Mouse (Mus musculus): ENCODE data around the gene Heg1. TPM values are rescaled to one million over a fixed set of nuclear protein-coding genes. Genes with fewer than 3 reads are reported as not detected.

The Heg1 gene
- polyA plus RNA-seq, 2 experiments from 2014 or later = 27.0 to 32.0 TPM

DNA sequence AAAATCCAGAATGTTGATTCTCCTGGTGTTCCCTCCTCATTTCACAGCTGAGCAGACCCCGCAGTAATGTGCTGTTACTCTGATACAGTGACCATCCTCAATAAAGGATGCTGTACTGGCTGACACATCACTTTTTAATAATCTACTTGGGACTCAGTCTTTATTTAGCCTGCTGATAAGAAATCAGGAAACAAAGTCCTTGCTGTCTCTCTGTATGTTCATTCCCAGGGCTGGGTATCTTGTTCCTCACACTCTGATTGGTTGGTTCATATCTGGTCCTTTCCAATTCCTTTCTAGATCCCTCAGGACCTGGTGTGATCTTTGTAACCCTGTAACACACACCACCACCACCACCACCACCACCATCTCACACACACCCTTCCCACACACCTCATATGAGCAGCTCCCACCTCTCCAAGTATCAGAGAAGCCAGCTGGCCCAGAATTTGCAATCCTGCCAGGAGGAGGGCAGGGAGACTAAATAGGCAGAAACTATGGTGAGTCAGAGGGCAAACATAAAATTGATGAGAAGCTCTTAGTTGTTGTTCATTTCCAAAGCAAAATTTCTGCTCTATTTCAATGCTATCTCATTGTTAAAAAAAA lies 91.7 kb downstream of the Heg1 start:
- no peak for ATAC-seq

DNA sequence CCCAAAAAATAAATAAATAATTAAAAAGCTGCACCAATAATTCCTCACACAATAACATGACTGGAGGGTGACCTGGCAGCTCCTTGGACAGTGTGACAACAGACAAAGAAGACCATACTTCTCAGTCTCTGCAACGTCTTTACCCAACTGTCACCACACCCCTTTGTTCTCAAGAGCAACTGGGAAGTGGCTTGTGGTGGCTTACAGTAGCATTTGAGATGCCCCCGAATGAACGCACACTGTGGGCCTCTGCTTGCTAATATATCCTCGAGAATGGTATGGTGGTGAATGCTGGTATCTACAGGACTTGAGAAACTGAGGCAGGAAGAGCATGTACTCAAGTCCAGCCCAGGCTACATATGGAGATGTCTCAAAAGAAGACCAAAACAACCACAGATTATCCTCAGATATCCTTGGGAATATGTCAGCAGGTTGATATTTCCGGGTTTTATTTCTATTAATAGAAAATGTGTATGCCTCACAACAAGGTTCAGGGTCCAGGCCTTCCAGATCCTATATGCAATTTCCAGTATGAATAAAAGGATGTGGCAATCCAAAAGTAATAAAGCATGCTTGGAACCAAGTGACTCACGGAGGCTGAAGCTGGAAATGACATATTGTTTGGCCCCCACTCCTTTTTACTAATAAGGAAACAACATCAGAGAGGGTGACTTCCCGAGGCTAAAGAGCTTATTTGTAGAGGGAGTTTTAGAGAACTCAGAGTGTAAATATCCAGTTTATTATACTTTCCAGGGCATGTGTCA lies 92.8 kb downstream of the Heg1 start:
- ATAC-seq = no peak

DNA sequence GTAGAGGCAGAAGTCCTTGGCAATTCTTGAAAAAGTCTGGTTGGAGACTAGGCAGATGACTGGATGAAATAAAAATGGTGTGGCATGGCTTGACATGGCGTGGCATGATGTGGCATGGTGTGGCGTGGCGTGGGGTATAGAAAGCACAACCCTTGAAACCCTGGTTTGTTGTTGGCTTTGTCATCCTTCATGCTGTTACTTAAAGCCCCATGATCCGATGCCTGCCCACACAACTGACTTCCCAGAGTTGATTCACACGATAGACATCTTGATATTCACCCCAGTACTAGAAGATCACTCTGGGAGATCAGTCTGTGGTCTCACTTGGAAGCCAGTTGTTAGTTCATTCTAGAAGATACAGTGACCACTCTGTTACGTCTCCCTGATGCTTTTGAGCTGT lies 93.4 kb downstream of the Heg1 start:
- ATAC-seq = no peak

DNA sequence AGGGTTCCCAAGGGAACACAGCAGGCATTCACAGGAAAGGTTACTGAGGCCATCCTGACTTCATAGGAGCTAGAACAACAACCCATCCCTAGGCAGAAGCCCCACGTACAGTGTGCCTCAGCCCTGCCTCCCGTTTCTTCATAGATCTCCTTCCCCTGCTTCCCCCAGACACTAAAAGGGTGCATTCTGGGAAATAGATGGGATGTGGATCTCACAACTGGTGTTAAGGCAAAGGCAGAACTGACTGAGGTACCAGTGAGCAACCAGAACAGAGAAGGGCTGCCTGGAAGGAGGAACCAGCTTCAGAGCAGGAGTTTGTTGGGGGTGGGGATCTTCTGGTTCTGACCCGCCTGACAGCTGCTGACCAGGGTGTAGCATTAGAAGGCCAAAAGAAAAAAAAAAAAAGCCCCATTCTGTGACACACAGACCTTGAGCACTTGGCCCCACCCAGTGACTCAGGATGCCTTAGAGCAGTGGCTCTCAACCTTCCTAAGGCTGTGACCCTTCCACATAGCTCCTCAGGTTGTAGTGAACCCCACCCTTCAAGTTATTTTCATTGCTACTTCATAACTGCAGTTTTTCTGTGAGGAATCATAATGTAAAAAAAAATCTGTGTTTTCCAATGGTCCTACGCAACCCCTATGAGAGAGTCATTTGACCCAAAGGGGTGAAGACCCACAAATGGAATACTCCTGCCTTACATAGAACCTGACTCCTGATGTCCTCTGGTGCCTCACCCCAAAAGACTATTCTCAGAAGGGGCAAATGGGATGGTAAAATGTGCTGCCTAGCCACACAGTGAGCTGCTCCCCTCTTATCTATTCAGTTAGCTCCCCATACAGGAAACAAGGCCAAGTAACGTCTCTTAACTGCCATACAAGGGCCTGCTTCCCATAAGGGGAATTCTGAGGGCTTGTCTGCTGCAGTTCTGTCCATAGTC lies 97.9 kb downstream of the Heg1 start:
- no peak for ATAC-seq

DNA sequence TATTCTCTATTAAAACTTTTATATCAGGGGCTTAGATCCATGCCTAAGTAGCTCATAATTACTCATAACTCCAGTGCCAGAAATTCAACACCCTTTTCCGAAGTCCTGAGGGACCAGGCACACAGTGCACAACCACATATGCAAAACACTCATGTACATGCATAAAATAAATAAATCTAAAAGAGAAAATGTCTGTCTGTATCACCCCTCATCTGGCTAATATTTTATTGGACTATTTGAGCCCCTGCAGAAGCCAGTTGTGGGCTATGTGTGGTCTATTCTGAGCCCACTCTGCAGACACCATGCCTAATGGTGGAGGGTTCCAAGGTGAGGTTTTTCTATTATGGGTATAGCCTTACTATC lies 98.5 kb downstream of the Heg1 start:
- ATAC-seq = no peak

DNA sequence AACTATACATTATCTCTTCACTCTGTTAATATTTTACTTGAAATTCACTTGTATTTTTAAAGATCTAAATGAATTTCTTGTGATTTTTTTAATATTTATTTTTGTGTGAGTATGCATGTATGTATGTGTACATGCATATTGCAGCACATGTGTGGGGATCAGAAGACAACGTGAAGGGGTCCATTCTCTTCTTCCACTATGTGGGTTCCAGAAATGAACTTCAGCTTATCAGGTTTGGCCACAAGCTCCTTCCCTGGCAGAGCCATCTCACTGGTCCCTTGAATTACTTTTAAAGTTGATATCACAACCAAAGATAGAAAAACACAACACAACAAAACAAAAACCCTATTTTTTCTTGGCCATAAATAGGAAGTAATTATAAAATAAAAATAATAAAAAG lies 100.4 kb downstream of the Heg1 start:
- ATAC-seq = no peak

DNA sequence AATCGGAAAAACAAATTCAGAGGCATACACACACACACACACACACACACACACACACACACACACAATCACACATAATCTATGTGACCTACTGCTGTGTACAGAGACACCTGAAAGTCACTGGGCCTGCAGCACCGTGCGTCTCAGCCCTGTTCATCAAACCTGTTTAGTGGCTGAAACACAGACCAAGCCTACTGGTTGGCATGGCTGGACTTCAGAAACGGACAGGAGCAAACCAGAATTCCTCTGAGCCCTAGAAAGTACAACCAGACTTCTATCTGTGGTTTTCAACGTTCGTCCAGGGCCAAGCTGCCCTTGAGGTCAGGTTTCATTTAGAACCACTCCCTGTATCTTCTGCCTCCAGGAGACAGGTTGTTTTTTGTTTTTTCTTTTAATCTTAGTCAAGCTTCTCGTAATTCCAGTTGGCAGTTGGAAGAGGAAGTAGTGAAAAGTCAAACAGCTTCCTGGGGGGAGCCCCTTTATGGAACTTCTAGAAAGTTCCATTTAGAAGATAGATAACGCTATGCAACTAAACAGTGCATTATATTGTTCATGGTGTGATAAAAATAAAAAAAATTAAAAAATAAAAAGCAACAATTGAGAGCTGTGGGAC lies 101.0 kb downstream of the Heg1 start:
- peak; percentile 65 for ATAC-seq

DNA sequence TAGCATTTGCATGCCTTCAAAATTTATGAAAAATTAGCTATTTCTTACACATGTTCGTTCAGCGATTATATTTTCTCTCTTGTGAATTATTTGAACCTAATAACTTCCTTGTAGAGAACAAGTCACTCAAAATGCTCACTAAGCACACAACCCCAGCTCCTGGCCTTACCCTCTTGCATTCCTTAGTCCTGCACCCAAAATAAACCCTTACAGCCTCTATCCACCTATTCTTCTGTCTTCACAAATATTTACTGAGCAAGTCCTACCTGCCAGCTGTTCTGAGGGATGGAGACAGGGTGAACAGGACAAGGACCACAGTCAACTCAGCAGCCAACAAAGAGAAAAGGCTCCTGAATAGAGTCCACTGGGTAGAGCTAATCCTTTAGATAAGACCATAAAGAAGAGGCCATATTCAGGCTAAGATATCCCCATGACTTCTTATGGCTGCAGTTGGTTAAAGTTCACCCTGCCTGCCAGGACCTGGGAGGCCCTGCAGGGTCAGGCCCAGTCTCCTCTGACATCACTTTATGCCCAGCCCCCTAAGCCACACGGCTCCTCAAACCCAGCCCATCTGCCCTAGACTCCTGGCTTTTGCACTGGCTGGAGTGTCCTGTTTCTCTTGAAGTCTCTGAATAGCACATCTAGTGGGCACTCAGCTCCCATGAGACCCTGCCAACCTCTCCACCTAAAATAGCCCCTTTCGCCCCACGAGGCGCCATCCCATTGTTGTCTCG lies 102.7 kb downstream of the Heg1 start:
- ATAC-seq = no peak

DNA sequence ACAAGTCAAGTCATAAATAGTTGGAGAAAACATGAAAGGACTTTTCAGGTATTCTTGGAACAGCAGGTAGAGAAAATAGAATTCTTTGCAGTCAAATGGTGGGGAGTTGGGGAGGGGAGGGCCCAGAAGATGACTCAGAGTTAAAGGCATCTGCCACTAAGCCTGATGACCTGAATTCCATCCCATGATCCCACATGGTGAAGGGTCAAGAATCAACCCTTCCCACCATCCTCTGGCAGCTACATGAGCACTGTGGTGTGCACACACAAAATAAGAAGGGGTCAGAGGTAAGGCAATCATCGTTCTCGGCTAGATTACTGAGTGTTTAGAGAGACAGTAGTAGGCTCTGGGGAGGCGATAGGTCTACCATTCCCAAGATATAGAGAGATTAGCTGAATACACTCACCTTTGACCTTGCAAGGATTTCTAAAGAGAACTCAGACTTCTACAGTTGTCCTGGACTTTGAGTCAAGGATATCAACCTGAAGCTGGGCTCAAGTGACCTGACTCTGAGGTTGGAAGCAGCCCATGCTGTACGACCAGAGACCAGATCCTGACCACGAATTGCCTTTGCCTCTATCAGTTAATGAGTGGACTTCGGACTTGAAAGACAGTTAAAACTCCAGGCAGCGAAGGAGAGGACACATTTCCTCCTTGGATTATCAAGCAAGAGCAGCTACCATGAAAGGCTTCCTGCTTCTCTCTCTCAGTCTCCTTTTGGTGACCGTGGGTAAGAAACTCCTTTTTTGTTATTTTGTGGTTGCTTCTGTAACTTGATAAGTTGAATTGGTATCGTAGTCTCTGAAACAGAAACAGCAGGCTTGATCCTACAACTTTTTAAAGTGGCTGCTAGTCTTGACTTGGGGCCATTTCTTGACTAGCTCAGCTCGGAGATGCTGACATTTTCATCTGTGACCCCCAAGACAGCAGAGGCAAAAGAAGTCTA lies 109.9 kb downstream of the Heg1 start, which contains the start of gene Muc13:
Gene Muc13 (plus strand): TSS at position 192 of the 946 bp plus-strand sequence.
- ATAC-seq = peak; percentile 36

DNA sequence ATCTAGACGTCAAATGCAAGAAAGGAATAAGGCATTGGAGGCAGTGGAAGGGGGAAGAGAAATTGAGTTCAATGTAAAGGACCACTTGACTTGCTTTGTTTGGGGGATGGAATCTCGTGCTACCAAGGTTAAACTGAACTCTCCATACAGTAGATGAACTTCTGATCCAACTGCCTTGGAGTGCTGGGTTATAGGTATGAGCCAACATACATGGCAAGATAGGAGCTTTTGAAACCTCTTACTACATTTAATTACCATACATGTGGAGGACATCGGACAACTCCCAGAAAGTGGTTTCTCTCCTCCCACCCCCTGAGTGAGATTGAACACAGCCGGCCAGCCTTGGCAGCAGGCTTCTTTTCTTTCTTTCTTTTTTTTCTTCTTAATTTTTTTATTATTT lies 110.9 kb downstream of the Heg1 start:
- ATAC-seq = no peak

DNA sequence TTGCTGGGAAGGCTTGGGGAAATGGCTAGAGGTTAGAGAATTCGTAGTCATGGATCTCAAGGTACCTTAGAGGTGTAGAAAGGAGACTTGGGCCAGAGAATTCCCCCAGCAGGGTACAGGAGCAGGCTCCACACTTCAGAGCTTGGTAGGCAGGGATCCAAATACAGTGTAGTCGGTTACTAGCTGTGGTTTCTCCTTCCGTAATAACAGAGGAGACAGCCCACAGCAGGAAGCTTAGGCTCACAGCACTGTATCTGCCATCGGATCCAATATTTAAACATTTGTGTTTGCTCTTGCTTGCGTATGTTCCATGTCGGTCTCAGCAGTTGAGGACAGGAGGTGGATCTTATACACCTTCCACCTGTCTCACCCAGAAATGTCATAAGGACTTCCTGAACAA lies 111.7 kb downstream of the Heg1 start:
- ATAC-seq = no peak

DNA sequence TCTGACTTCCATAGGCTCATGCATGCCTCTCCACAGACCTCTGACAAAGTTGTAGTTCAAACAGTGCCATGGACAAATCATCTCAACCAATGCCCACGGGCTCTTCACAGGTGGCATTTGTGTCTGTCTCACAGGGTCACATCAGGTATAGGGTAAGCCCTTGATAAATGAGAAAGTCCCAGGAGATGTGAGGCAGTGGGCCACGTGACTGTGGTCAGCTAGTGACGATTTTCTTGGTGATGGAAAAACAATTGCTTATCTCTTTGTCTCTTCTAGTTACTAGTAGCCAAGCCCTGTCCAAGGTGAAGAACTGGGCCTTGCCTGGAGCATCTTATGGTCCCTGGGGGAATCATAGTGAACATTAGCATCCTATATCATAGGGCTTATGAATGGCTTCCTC lies 112.6 kb downstream of the Heg1 start:
- ATAC-seq = no peak

DNA sequence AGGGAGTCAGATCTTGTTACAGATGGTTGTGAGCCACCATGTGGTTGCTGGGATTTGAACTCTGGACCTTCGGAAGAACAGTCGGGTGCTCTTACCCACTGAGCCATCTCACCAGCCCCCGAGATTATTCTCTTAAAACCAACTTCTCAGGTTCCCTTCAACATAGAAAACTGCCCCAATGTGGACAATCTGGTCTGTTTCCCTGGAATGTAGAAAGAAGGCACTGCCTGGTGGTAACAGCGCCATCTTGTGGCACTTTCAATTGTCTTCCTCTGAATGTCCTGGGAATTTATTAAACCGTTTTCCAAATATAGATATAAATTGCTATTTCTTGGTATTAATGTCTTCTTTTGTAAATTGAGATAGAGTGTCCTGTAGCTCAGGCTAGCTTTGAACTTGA lies 113.7 kb downstream of the Heg1 start:
- ATAC-seq = no peak

DNA sequence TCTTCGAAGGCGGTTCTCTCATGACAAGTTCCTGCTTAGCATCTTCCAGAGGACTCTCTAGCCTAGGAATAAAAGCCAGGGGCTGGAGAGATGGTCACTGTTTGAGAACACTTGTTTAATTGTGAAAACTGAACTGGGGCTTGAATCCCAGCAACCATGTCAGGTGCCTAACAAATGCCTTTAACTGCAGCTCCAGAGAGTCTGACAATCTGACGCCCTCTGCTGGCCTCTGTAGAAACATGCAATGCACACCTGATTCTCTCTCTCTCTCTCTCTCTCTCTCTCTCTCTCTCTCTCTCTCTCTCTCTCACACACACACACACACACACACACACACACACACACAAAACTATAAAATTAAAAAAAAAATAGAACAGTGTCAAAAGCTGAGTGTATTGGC lies 125.8 kb downstream of the Heg1 start:
- no peak for ATAC-seq

DNA sequence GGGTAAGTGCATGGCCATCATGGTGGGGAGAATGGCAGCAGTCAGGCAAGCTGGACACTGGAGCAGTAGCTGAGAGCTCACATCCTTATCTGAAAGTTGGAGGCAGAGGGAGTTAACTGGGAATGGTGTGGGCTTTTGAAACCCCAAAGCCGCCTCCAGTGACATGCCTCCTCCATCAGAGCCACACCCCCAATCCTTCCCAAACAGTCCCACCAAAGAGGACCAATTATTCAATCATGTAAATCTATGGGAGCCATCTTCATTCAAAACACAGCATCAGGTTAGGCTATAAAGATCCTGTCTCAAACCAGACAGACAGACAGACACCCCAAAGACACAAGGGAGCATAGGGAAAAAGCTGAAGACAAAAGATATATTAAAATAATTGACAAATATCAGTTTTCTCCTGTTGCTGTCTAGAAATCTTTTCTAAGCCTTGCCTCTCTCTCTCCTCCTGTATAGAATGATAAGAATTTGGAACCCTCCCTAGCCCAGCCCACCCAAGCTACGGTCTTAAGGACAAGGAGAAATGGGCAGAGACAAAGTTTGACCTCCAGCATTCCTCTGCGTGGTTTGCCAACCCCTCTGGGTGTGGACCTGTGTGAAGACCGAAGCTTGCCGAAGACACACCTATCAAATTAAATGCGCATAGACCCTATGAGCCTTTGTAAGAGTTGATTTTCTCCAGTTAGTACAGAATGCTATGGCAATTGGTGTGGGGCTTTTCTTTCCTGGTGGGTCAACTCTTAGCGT lies 134.4 kb downstream of the Heg1 start:
- no peak for ATAC-seq

DNA sequence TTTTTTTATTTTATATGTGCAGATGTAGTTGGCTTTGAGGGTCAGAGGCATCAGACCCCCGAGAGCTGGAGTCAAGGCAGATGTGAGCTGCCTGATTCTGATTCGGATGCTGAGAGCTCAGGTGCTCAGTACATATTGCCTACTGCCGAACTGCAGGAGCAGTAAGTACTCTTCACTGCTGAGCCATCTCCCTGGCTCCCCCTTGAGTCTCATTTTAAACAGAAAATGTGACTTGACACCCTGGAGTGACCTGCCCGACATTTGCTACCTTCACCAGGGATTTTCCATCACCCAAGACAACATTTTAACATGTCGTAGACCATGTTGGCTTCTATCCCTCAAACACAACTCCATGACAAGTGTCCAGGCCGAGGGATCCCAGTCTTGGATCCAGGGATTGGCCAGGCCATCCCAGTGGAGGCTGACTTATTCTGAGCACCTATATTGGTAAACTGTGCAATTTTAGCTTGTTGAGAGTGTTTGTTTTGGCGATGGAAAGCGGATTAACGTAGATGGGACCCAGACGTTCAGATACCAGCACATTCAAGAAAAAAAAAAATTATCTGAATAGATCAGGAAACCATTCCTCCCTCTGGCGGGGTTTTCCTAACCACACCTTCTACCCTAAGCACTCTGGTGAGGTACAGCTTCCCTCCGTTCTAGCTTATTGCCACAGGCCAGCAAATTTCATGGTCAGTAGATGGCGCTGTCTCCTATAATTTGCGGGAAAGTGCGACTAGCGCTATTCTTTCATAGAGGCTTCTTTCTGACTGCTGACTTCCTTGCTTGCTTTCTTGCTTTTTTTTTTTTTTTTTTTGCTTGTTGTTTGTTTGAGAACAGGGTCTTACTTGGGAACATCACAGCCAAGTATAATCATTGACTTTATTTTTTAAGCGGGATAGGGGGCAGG lies 136.4 kb downstream of the Heg1 start:
- peak; percentile 57 for ATAC-seq
